Mouse (Mus musculus) neural tube, embryonic 10.5 days (tissue): ENCODE data around the gene Olfr1347.
"Not testable (repeated sequence)": the region's sequence is repeated elsewhere in the genome, so short reads cannot be mapped to it uniquely, and the experiment has no call there.

ENCODE experiments used
- DNase-seq: peaks from one replicate; pipeline ENCODE4 v3.0.0-alpha.2; 2017; ENCODE audit warnings: low spot score; ENCODE audit errors: extremely low spot score

Olfr1347 gene

DNA sequence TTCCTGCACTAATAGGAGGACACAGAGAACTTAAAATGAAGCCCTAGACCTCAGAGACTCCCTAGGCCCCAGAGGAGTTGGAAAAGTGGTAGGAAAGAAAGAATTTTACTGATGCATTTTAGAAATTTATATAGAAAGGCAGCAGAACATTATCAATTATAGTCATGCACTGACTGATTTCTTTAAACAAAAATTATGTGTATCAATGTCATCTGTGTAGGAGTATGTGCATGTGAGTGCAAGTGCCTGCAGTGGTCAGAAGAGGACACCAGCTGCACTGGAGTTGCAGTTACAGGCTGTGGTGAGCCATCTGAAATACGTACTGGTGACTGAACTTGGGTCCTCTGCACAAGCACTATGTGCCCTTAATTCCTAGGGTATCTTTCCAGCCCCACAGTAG is at the start of gene Olfr1347:
Gene Olfr1347, minus strand, starts transcription at position 101 of the 400 bp plus-strand sequence.
- DNase-seq, result no peak

DNA sequence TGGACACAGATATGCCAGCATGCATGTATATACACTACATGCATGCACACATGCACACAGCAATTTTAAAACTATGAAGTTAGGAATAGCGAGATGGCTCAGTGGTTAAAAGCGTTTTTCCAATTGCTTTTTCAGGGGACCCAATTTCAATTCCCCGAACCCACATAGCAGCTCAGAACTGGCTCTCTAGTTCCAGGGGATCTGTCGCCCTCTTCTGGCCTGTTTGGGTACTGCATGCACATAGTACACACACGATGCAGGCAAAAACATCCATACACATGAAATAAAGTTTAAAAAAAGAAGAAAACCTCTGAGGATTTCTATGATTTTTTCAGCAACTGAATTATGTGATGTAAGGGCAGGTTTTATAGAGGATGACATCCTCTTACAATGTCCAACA is 26.6 kb upstream of the Olfr1347 start:
- peak; percentile 17 for DNase-seq

DNA sequence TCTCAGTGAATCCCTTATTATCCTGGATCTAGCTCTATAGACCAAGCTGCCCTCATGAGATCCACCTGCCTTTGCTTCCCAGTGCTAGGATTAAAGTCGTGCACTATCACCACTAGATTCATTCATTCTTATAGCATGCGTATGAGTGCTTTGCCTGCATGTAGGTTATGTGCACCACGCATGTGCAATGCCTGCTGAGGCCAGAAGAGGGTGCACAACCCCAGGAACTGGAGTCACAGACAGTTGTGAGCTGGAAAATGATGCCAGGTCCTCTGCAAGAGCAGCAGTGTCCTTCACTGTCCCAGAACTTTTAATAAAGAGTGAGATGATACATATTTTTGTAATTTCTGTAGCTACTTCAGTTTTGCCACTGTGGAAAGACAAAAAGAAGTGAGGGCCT is 25.4 kb upstream of the Olfr1347 start:
- no peak for DNase-seq

DNA sequence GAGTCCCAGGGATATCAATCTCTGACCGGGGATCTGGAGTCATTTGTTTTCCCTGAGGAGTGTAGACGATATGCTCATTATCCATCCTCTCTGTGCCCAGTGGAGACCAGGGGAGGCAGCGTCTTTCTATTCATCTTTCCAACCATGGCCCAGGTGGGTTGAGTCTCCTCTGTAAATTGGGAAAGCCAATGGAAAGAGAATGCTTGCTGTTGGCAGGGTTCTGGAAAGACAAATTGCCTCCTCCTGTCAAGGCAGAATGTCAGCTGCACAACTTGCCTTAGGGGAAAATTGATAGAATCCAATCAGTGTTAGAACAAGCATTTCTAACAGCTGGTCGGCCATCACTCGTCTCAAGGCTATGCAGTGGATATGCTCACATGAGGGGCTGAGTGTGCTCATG is 23.3 kb upstream of the Olfr1347 start, which contains the start of gene Olfr1349:
Gene Olfr1349, minus strand, starts transcription at position 101 of the 400 bp plus-strand sequence.
- DNase-seq, result no peak

DNA sequence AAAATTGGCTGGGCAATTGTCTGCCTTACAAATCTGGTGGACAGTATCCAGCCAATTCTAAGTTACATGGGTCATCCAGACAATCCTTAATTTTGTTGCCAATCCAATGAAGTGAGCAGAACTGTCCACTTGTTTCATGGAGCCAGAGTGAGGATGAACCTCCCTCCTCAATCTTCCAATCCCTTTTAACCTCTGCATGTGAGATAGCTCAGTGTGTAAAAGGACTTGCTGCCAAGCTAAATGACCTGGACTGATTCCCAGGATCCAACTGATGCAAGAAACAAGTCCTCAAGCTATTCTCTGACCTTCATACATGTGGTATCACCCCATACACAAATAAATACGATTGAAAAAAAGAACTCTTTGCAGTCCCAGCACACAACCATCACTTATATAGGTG is 22.1 kb upstream of the Olfr1347 start:
- no peak for DNase-seq

DNA sequence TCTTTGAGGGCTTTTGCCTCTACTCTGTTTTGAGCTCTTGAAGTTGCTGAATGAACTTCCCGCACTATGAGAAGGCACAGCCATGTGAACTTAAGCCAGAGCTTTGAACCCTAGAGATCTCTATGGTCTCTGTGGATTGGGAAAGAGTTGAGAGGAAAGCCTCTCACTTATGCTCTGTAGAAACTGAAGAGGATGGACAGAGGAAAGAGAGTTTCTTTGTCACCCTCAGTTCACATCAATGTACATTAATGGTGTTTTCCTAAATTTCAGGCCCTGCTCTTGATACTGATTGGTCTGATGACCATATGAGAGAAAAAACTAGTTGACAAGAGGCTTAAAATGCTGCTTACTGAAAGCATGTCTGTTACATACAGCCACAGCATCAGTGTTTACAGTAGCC is 9.1 kb upstream of the Olfr1347 start, which contains the start of gene Olfr1348:
Gene Olfr1348, minus strand, starts transcription at position 101 of the 400 bp plus-strand sequence.
- no peak for DNase-seq

DNA sequence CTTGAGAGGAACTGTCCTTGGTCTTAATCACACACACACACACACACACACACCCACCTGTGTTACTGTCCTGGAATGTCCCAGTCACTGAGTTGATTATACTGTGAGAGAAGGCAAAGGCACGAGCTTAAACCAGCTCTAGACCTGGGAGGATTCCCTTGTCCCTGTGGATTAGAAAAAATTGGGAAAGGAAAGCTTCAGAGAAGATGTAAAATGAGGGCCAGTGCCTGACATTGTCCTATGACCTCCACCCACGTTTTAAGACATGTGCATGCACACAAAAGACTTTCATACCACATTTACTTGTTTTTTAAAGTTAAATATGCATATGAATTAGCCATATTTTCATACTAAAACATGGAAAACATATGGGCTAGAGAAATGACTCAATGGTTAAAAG is 12.7 kb downstream of the Olfr1347 start, which contains the start of gene Olfr5:
Gene Olfr5, minus strand, starts transcription at position 101 of the 400 bp plus-strand sequence.
- DNase-seq, result no peak

DNA sequence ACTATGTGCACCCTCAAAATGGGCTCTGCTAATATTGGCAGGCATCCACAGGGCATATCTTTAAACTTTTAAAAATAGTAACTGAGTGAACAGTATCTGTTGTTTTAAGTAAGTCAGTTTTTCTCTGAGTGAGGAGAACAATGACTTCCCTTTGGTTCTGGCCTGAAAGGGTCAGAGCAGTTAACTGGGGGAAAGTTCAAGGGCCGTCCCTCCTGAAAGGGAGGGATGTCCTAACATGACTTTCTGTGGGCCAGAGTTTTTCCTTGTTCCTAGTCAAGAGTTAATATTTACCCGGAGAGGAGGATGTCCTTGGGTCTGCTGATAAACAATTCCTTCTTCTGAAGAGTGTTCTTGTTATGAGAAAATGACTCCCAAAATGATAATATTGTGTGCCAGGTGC is 21.9 kb downstream of the Olfr1347 start:
- DNase-seq, result not testable (repeated sequence)

DNA sequence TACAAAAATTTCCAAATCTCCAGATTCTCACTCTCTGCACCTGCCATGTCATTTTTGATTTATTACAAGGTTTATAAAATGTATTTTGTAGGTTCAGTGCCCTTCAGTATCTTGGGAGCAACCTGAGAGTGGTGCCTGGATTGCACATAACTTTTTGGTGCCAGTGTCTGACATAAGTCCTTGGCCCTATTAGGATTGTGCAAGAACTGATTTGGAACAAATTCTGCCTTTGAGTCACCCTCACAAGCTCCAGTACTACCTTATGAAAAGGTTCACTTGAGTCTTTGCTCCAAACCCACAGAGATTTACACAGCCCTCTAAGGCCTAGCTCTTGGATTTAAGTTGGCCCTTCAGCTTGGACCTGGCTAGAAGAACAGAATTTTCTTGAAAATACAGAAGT is 32.6 kb downstream of the Olfr1347 start, which contains the start of gene Olfr1346:
Gene Olfr1346, plus strand, starts transcription at position 151 of the 400 bp plus-strand sequence.
- DNase-seq, result no peak

DNA sequence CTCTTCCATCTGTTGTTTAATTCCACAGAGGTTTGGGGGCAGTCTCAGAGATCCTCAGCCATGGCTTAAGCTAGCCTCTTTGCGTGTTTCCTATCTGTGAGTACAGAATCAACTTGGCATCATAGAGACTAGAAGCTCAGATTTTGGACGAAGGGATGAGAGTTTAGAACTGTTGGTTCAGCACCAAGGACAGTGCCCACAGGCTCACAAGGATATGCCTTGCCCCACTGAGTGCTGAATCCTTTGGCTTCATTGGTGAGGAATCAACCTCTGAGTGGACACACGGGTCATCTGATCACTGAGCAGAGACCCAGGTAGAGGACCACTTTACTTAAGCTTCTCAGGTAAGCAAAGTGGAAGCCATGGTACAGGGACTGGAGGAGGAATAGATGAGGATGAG is 43.2 kb downstream of the Olfr1347 start:
- no peak for DNase-seq

DNA sequence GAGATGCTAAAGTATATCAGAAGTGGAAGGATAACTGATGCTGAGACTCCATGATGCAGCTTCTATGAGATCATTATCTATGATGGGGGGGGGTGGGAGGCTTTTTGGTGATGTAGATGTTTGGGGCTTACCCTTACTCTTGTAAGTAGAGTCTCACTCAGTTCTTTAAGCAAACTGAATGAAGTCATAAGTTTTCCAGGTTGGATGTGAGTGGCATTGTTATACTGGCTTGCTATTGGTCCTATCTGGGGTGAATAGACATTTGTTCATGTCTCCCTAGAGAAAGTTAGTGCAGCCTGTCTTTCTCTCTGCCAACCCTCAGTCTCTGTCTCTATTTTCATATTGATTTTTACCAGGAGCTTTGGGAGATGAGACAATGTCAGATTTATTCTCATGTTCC is 43.7 kb downstream of the Olfr1347 start, which contains the start of gene Olfr1336:
Gene Olfr1336, plus strand, starts transcription at position 301 of the 400 bp plus-strand sequence.
- no peak for DNase-seq

DNA sequence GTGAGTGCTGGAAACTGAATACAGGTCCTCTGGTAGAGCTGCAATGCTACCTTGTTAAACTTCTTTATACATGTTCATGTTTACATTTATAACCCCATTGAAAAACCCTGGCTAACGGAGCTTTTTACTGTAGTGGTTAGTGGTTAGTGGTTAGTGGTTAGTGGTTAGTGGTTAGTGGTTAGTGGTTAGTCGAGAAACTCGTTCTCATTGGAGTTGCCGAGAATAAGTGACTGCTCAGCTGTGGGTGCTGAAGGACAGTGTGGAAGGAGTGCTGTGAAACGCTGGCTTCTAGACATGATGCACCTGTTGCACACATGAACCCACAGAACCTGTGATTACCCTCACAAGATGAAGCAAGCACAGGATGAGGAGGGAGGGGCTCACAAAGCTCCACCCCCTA is 51.8 kb downstream of the Olfr1347 start:
- no peak for DNase-seq

DNA sequence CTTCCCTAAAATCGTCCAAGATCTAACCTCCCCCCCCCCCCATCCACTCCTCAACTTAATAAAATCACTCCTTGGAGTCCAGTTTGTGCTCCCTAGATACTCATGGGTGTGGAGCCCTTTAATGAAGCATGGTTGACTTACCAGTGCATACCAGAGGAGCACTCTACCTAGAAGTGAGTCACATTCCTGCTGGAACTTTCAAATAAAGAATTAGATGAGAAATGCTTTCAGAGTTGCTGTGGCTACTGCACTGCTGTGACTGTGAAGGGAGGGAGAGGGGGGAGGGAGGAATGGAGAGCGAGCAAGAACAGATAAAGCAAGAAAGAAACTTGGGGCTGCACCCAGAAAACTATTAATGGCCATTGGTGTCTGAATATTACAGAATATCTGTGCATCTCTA is 58.4 kb downstream of the Olfr1347 start:
- no peak for DNase-seq

DNA sequence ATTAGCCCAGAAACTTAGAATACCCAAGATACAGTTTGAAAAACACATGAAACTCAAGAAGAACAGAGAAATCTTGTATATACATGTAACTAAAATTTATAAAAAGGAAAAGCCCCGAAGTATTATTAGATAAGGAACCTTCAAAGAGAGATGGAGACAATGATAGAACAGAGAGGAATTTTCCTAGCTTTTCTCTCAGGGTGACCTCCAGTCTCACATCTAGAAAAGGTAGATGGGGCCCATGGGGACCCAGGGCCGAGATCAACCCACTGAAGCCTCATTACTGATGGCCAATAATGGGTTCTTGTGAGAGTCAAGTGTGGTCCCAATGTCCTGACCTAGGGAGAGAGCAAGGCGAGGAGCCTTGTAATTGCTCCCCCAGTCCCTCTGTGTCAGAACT is 61.2 kb downstream of the Olfr1347 start, which contains the start of gene Olfr1344:
Gene Olfr1344, plus strand, starts transcription at position 301 of the 400 bp plus-strand sequence.
- DNase-seq, result no peak
